Mouse (Mus musculus): ENCODE results near the gene Olfr629. TPM values are rescaled to one million over a fixed set of nuclear protein-coding genes. Genes with fewer than 3 reads are reported as not detected.
"Not testable (repeated sequence)": the region's sequence is repeated elsewhere in the genome, so short reads cannot be mapped to it uniquely, and the experiment has no call there.

Olfr629 gene
- total RNA-seq (2015) (not detected in 2 replicates), total RNA-seq (2017) (not detected in 2 replicates)

DNA sequence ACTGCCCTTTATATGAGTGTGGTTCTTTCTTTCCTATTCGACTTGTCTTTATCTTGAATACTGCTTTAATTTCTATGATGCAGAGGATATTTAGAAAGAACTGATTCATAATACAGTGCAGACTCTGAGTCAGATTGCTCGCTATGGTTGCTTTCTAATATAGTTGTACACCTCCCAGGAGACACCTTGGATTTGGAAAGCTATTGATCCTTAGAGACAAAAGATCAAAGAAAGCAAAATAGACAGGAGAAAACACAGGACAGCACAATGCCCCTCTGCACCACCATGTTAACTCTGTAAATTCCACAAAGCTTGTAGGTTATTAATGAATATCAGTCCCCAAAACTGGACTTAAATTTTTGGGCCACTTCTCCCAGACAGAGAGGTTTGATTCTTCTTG is at the start of gene Olfr629:
Gene Olfr629, minus strand, starts transcription at position 101 of the 400 bp plus-strand sequence.
- ATAC-seq (replicated peaks; ENCODE audit: poor library complexity): no peak

DNA sequence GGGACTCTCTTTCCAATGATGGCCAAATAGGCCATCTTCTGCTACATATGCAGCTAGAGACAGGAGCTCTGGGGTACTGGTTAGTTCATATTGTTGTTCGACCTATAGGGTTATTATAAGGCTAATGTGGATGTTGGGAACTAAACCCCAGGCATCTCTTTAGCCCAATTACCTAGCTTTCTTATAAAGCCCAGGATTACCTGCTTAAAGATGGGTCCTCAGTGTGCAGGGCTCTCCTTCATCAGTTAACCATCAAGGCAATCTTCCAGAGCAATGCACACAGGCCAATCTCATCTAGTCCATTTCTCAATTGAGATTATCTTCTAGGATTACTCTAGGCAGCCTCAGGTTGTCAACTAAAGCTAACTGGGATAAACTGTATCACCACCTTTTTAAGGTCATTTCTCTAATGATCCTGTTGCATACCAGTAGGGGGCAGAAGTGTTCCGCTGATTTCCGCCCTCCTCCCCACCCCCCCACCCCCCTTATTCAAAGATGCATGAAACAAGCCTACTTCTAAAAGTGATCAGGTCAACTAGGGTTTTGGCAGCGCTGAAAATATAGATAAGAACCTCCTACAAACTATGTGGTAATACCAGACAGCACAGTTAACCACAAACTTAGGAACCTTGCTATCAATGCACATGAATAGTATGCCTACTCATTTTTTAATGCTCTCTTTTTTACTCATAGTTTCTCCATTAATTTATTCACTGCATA is 48.1 kb upstream of the Olfr629 start:
- ATAC-seq (replicated peaks; ENCODE audit: poor library complexity): peak; percentile 100

DNA sequence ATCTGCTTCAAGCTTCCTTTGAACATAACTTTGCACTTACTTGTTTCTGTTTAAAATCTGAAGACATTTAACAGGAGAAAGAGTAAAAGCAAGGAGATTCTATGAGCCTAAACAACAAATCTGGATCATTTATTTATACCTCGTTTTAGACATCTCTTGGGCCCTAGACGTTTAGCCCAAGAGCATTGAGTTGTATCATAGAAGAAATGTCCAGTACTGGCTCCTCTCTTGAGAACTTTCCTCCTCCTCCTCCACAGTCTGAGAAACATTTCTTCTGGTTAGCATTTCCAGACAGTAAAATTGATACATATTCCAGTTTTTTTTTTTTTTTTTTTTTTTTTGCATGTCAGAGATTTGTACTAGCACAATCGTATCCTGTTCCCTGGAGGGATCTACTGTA is 47.0 kb upstream of the Olfr629 start, which contains the start of gene Olfr67:
Gene Olfr67, minus strand, starts transcription at position 101 of the 400 bp plus-strand sequence.
- ATAC-seq (replicated peaks; ENCODE audit: poor library complexity): no peak

DNA sequence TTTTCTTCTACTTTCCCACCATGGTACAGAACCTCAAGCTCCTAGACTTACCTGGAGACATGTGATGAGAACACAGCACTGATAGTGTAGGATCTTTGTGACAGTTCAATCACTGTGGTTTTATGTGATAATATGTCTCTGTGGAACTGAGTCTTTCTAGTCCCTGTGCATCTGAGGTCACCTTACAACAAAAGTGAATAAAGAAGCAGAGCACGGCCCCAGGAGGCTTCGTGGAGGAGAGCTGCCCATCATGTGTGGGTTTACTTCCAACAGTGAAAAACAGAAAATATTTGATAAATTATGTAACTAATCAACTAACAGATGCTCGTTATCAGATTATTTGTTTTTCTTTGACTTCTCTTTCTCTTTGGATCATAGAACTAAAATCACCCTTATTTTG is 34.9 kb upstream of the Olfr629 start, which contains the start of gene Olfr68:
Gene Olfr68, minus strand, starts transcription at position 101 of the 400 bp plus-strand sequence.
- no peak for ATAC-seq (replicated peaks; ENCODE audit: poor library complexity)

DNA sequence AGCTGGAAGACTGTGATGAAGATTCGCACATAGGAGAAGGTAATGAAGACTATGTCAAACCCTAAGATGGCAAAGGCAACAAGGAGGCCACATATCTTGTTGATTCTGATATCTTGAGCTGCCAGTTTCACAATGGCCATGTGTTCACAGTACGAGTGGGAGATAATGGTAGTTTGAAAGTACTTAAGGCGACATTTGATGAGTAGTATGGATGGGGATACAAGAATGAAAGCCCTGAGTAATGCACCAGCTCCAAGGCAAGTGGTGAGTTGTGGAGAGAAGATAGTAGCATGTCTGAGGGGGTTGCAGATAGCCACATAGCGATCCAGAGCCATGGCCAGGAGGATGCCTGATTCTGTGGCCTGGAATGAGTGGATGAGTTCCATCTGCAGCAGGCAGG is 32.9 kb upstream of the Olfr629 start:
- ATAC-seq (replicated peaks; ENCODE audit: poor library complexity): peak; percentile 69

DNA sequence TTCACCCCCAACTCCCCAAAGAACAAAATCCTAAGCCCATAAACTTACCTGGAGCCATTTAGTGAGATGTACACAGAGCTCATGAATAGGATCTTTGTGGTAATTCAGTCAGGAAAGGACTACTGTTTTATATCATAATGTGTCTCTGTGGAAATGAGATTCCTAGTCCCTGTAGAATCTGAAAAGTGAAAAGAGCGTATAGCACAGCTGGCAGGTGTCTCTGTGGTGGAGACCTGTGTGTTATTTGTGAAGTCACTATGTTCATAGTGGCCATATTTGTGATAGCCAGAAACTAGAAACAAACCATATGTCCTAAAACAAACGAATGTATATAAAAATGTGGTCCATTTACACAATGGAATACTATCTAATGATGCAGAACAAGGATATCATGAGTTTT is 26.8 kb upstream of the Olfr629 start, which contains the start of gene Olfr69:
Gene Olfr69, minus strand, starts transcription at position 101 of the 400 bp plus-strand sequence.
- ATAC-seq (replicated peaks; ENCODE audit: poor library complexity): no peak

DNA sequence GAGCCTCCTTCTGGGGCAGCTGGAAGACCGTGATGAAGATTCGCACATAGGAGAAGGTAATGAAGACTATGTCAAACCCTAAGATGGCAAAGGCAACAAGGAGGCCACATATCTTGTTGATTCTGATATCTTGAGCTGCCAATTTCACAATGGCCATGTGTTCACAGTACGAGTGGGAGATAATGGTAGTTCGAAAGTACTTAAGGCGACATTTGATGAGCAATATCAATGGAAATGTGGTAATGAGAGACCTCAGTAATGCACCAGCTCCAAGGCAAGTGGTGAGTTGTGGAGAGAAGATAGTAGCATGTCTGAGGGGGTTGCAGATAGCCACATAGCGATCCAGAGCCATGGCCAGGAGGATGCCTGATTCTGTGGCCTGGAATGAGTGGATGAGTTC is 22.9 kb upstream of the Olfr629 start:
- ATAC-seq (replicated peaks; ENCODE audit: poor library complexity): peak; percentile 87

DNA sequence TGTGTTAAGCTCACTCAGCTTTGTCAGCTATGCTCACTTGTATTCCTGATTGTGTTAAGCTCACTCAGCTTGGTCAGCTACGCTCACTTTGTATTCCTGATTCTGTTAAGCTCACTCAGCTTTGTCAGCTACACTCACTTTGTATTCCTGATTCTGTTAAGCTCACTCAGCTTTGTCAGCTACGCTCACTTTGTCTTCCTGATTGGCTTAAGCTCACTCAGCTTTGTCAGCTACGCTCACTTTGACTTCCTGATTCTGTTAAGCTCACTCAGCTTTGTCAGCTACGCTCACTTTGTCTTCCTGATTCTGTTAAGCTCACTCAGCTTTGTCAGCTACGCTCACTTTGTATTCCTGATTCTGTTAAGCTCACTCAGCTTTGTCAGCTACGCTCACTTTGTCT is 17.5 kb upstream of the Olfr629 start:
- not testable (repeated sequence) for ATAC-seq (replicated peaks; ENCODE audit: poor library complexity)

DNA sequence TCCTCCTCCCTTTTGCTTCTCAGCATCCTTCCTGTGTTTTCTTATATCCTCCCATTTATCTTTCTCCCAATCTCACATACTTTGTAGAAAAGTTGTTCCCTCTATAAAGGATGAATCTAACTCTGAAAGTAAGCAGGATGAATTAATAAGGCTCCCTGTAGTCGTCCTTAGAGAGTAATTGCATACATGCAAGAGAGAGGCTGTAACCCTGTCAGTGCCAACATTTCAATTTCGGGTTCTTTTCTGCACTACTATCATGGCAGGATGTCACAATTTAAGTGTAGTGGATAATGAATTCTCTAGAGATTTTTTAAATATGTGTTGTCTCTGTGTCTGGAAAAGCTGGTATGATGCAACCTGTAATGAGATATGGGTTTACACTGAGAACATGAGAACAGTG is 12.5 kb upstream of the Olfr629 start, which contains the start of gene Olfr630:
Gene Olfr630, minus strand, starts transcription at position 101 of the 400 bp plus-strand sequence.
- ATAC-seq (replicated peaks; ENCODE audit: poor library complexity): no peak

DNA sequence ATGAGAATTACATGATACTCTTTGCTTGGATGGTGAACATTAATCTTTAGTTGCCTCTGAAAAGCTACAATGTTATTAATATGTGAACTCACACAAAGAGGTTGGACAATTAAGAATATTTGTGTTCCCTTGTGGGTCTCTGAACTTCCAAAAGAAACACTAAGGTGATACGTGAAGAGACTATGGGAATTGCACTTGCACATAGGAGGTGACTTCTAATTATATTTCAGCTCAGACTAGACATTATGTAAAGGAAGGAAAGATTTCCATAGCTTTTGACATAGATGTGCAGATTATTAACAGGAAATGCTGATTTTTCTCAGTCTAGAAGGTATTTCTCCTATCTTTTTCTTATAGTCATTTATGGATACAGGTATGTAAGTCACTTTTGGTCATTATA is 14.7 kb downstream of the Olfr629 start, which contains the start of gene Olfr628:
Gene Olfr628, plus strand, starts transcription at position 301 of the 400 bp plus-strand sequence.
- no peak for ATAC-seq (replicated peaks; ENCODE audit: poor library complexity)

DNA sequence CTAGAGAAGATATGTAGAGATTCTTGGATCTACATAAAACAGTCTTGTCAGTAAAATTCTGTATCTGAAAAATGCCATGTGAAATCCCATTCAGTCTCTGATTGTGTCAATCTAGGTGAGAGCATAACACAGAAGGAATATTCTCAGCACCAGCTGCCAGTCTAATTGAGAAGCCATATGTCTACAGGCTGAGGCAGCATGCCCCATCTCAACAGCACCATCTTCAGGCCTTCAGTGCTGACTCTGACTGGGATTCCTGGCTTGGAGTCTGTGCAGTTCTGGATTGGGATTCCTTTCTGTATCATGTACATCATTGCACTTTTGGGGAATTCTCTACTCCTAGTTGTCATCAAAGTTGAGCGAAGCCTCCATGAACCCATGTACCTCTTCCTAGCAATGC is 28.3 kb downstream of the Olfr629 start:
- ATAC-seq (replicated peaks; ENCODE audit: poor library complexity): not testable (repeated sequence)

DNA sequence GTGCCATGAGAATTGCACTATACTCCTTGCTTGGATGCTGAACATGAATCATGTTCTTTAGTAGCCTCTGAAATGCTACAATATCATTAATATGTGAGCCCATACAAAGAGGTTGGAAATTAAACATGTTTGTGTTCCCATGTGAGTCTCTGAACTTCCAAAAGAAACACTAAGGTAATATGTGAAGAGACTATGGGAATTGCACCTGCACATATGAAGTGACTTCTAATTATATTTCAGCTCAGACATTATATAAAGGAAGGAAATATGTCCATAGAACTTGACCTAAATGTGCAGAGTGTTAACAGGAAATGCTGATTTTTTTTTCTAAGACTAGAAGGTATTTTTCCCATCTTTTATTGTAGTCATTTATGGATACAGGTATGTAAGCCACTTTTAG is 30.4 kb downstream of the Olfr629 start, which contains the start of gene Olfr243:
Gene Olfr243, plus strand, starts transcription at position 301 of the 400 bp plus-strand sequence.
- no peak for ATAC-seq (replicated peaks; ENCODE audit: poor library complexity)

DNA sequence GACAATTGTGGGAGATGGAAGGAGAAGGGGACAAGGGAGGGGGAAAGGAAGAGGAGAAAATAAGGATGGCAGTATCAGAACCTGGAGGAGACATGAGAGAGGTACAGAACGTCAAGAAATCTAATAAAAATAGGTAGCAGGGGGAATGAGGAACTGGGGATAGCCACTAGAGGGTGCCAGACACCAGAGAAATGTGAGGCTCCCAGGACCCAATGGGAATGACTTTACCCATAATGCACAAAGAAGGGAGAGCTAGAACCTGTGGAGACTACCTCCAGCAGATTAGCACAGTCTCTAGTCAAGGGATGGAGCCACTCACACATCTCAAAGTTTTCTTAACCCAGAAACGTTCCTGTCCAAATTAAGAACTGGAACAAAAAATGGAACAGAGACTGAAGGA is 32.7 kb downstream of the Olfr629 start:
- ATAC-seq (replicated peaks; ENCODE audit: poor library complexity): peak; percentile 92

DNA sequence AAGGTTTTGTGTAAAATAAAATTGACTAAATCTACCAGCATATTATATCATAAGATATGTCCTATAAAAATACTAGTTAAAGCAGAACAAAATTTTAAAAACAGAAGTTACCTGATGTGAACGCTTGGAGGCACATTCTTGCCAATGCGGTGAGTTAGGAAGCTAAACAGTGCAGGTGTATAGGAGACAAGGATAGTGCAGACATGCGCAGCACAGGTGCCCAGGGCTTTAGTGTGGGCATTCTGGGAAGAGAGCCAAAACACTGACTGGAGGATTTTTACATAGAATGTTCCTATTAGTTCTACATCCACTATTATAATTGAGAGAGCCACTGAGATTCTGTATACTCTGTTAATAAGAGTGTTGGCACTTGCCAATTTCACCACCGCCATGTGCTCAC is 45.3 kb downstream of the Olfr629 start:
- ATAC-seq (replicated peaks; ENCODE audit: poor library complexity): no peak

Other genes starting within 250 kb of the Olfr629 start
Only the 30 nearest of the 33 such genes appear.
- not detected in 2 replicates for gene Olfr611, start 224.1 kb downstream of the Olfr629 start, total RNA-seq (2015)
- not detected in 2 replicates for gene Olfr611, start 224.1 kb downstream of the Olfr629 start, total RNA-seq (2017)
- not detected in 2 replicates for gene Olfr612, start 202.2 kb downstream of the Olfr629 start, total RNA-seq (2015)
- gene Olfr612, start 202.2 kb downstream of the Olfr629 start, total RNA-seq (2017): not detected in 2 replicates
- gene Olfr613, start 196.9 kb downstream of the Olfr629 start, total RNA-seq (2015): not detected in 2 replicates
- not detected in 2 replicates for gene Olfr613, start 196.9 kb downstream of the Olfr629 start, total RNA-seq (2017)
- not detected in 2 replicates for gene Olfr615, start 188.9 kb downstream of the Olfr629 start, total RNA-seq (2015)
- not detected in 2 replicates for gene Olfr615, start 188.9 kb downstream of the Olfr629 start, total RNA-seq (2017)
- not detected in 2 replicates for gene Olfr616, start 175.8 kb downstream of the Olfr629 start, total RNA-seq (2015)
- gene Olfr616, start 175.8 kb downstream of the Olfr629 start, total RNA-seq (2017): not detected in 2 replicates
- gene Olfr617, start 171.9 kb downstream of the Olfr629 start, total RNA-seq (2015): not detected in 2 replicates
- gene Olfr617, start 171.9 kb downstream of the Olfr629 start, total RNA-seq (2017): not detected in 2 replicates
- gene Olfr618, start 154.8 kb downstream of the Olfr629 start, total RNA-seq (2015): not detected in 2 replicates
- gene Olfr618, start 154.8 kb downstream of the Olfr629 start, total RNA-seq (2017): not detected in 2 replicates
- not detected in 2 replicates for gene Olfr619, start 144.4 kb downstream of the Olfr629 start, total RNA-seq (2015)
- gene Olfr619, start 144.4 kb downstream of the Olfr629 start, total RNA-seq (2017): not detected in 2 replicates
- gene Olfr620, start 132.4 kb downstream of the Olfr629 start, total RNA-seq (2015): not detected in 2 replicates
- not detected in 2 replicates for gene Olfr620, start 132.4 kb downstream of the Olfr629 start, total RNA-seq (2017)
- gene Olfr622, start 102.2 kb downstream of the Olfr629 start, total RNA-seq (2015): not detected in 2 replicates
- not detected in 2 replicates for gene Olfr622, start 102.2 kb downstream of the Olfr629 start, total RNA-seq (2017)
- gene Olfr623, start 81.2 kb downstream of the Olfr629 start, total RNA-seq (2015): not detected in 2 replicates
- gene Olfr623, start 81.2 kb downstream of the Olfr629 start, total RNA-seq (2017): not detected in 2 replicates
- 0.02 TPM in 1 of 2 replicates, not detected in the other for gene Olfr624, start 73.8 kb downstream of the Olfr629 start, total RNA-seq (2015)
- 0.12 TPM in 1 of 2 replicates, not detected in the other for gene Olfr624, start 73.8 kb downstream of the Olfr629 start, total RNA-seq (2017)
- not detected in 2 replicates for gene Olfr625-ps1, start 62.2 kb downstream of the Olfr629 start, total RNA-seq (2015)
- gene Olfr625-ps1, start 62.2 kb downstream of the Olfr629 start, total RNA-seq (2017): not detected in 2 replicates
- not detected in 2 replicates for gene Olfr243, start 30.3 kb downstream of the Olfr629 start, total RNA-seq (2015)
- gene Olfr243, start 30.3 kb downstream of the Olfr629 start, total RNA-seq (2017): not detected in 2 replicates
- not detected in 2 replicates for gene Olfr628, start 14.6 kb downstream of the Olfr629 start, total RNA-seq (2015)
- gene Olfr628, start 14.6 kb downstream of the Olfr629 start, total RNA-seq (2017): not detected in 2 replicates
- not detected in 2 replicates for gene Olfr630, start 12.4 kb upstream of the Olfr629 start, total RNA-seq (2015)
- gene Olfr630, start 12.4 kb upstream of the Olfr629 start, total RNA-seq (2017): not detected in 2 replicates
- not detected in 2 replicates for gene Olfr69, start 26.7 kb upstream of the Olfr629 start, total RNA-seq (2015)
- gene Olfr69, start 26.7 kb upstream of the Olfr629 start, total RNA-seq (2017): not detected in 2 replicates
- not detected in 2 replicates for gene Olfr68, start 34.8 kb upstream of the Olfr629 start, total RNA-seq (2015)
- gene Olfr68, start 34.8 kb upstream of the Olfr629 start, total RNA-seq (2017): not detected in 2 replicates
- gene Olfr67, start 46.9 kb upstream of the Olfr629 start, total RNA-seq (2015): not detected in 2 replicates
- gene Olfr67, start 46.9 kb upstream of the Olfr629 start, total RNA-seq (2017): not detected in 2 replicates
- 16.9 and 36.5 TPM in 2 replicates for gene Hbb-bt, start 69.1 kb upstream of the Olfr629 start, total RNA-seq (2015)
- 0.71 and 3.5 TPM in 2 replicates for gene Hbb-bt, start 69.1 kb upstream of the Olfr629 start, total RNA-seq (2017)
- gene Hbb-bs, start 83.2 kb upstream of the Olfr629 start, total RNA-seq (2015): 25.1 and 66.9 TPM in 2 replicates
- gene Hbb-bs, start 83.2 kb upstream of the Olfr629 start, total RNA-seq (2017): 7.5 and 24.0 TPM in 2 replicates
- not detected in 2 replicates for gene Hbb-bh2, start 95.6 kb upstream of the Olfr629 start, total RNA-seq (2015)
- not detected in 2 replicates for gene Hbb-bh2, start 95.6 kb upstream of the Olfr629 start, total RNA-seq (2017)
- gene Hbb-bh1, start 98.2 kb upstream of the Olfr629 start, total RNA-seq (2015): not detected in 2 replicates
- not detected in 2 replicates for gene Hbb-bh1, start 98.2 kb upstream of the Olfr629 start, total RNA-seq (2017)
- gene Hbb-y, start 108.3 kb upstream of the Olfr629 start, total RNA-seq (2015): not detected in 2 replicates
- not detected in 2 replicates for gene Hbb-y, start 108.3 kb upstream of the Olfr629 start, total RNA-seq (2017)
- not detected in 2 replicates for gene Olfr66, start 141.3 kb upstream of the Olfr629 start, total RNA-seq (2015)
- gene Olfr66, start 141.3 kb upstream of the Olfr629 start, total RNA-seq (2017): not detected in 2 replicates
- not detected in 2 replicates for gene Olfr64, start 149.5 kb upstream of the Olfr629 start, total RNA-seq (2015)
- gene Olfr64, start 149.5 kb upstream of the Olfr629 start, total RNA-seq (2017): not detected in 2 replicates
- gene Olfr65, start 158.5 kb upstream of the Olfr629 start, total RNA-seq (2015): not detected in 2 replicates
- gene Olfr65, start 158.5 kb upstream of the Olfr629 start, total RNA-seq (2017): not detected in 2 replicates
- gene Olfr631, start 183.9 kb upstream of the Olfr629 start, total RNA-seq (2015): not detected in 2 replicates
- gene Olfr631, start 183.9 kb upstream of the Olfr629 start, total RNA-seq (2017): not detected in 2 replicates
- gene Olfr632, start 189.4 kb upstream of the Olfr629 start, total RNA-seq (2015): not detected in 2 replicates
- not detected in 2 replicates for gene Olfr632, start 189.4 kb upstream of the Olfr629 start, total RNA-seq (2017)
- not detected in 2 replicates for gene Olfr633, start 199.5 kb upstream of the Olfr629 start, total RNA-seq (2015)
- not detected in 2 replicates for gene Olfr633, start 199.5 kb upstream of the Olfr629 start, total RNA-seq (2017)